Mouse (Mus musculus) neural tube, embryonic 13.5 days (tissue): ENCODE measurements around the gene Ctnna2. TPM values are rescaled to one million over a fixed set of nuclear protein-coding genes. Genes with fewer than 3 reads are reported as not detected.

Experiments used
- ATAC-seq: fragments of 200-750 bp; cut with Nextera tagmentation; 2 replicates; pipeline ENCODE4 v1.8.0; 2017; ENCODE audit warnings: low read depth, mild to moderate bottlenecking, moderate TSS enrichment, moderate library complexity
- H3K27ac ChIP-seq: fragments of 300-500 bp; sonication (generic); replicated peaks from 2 replicates; pipeline ENCODE4 v1.5.1; 2015; ENCODE audit warnings: moderate library complexity, mild to moderate bottlenecking, inconsistent platforms
- H3K27me3 ChIP-seq: fragments of 300-500 bp; sonication (generic); 2 replicates; pipeline ENCODE4 v1.6.1; 2015; ENCODE audit warnings: mild to moderate bottlenecking, inconsistent platforms
- H3K36me3 ChIP-seq: fragments of 300-500 bp; sonication (generic); 2 replicates; pipeline ENCODE4 v1.6.1; 2015; ENCODE audit warnings: mild to moderate bottlenecking, inconsistent platforms
- H3K4me1 ChIP-seq: fragments of 300-500 bp; sonication (generic); replicated peaks from 2 replicates; pipeline ENCODE4 v1.6.1; 2015; ENCODE audit warnings: inconsistent platforms
- H3K4me2 ChIP-seq: fragments of 300-500 bp; sonication (generic); 2 replicates; pipeline ENCODE4 v1.6.1; 2015; ENCODE audit warnings: inconsistent platforms, mild to moderate bottlenecking, moderate library complexity
- H3K4me3 ChIP-seq: fragments of 300-500 bp; sonication (generic); 2 replicates; pipeline ENCODE4 v1.5.1; 2015; ENCODE audit warnings: mild to moderate bottlenecking, inconsistent platforms
- H3K9ac ChIP-seq: fragments of 300-500 bp; sonication (generic); 2 replicates; pipeline ENCODE4 v1.6.1; 2015; ENCODE audit warnings: moderate library complexity, mild to moderate bottlenecking, inconsistent platforms
- H3K9me3 ChIP-seq: fragments of 300-500 bp; sonication (generic); 2 replicates; pipeline ENCODE4 v1.6.1; 2016; ENCODE audit warnings: inconsistent platforms
- WGBS: fragments of 180-500 bp; shearing (Covaris S2); methylation state at CpG from one replicate; pipeline ENCODE4 v1.1.7; 2015; 5-methylcytosine and 5-hydroxymethylcytosine counted together
- polyA plus RNA-seq: library from polyadenylated mRNA; unstranded; fragments of >200 nt; fragmentation: Nextera tagmentation; extraction: Ambion mirVana; gene quantifications from 2 replicates; pipeline ENCODE4 v1.2.1, GENCODE M21; 2015

Gene Ctnna2
- polyA plus RNA-seq, 1 experiment from 2014 or later, result 115 TPM

GRCm38 (mm10) chr6:77802604-77803003 lies 176.9 kb downstream of the Ctnna2 start:
- Histone ChIP-seq H3K4me3 (no peak overlapping the region), H3K27ac (no peak overlapping the region), H3K27me3 (no peaks in the 10 kb centered on the region), H3K9me3 (no peaks in the 10 kb centered on the region), H3K36me3 (no peaks in the 10 kb centered on the region), H3K4me2 (no peak overlapping the region), H3K9ac (no peak overlapping the region), H3K4me1 (0 out of 2 replicates have a peak, but pooled peaks cover 6% of the 10 kb centered on the region)
- 90% methylated on average over 3 of the region's 3 CpGs for WGBS
- no peak for ATAC-seq

GRCm38 (mm10) chr6:77783342-77783741 lies 196.2 kb downstream of the Ctnna2 start:
- no peaks in the 10 kb centered on the region for H3K36me3 ChIP-seq
- H3K4me2 ChIP-seq, result no peak overlapping the region
- no peak overlapping the region for H3K27ac ChIP-seq
- peaks cover 7% of the 10 kb centered on the region for H3K4me1 ChIP-seq
- no peak overlapping the region for H3K9ac ChIP-seq
- ATAC-seq, result peak; percentile 63
- H3K27me3 ChIP-seq, result no peaks in the 10 kb centered on the region
- 38% methylated on average over 3 of the region's 3 CpGs for WGBS
- no peak overlapping the region for H3K4me3 ChIP-seq
- no peaks in the 10 kb centered on the region for H3K9me3 ChIP-seq

GRCm38 (mm10) chr6:77768357-77769103 lies 211.0 kb downstream of the Ctnna2 start:
- 78% methylated on average over 10 of the region's 10 CpGs for WGBS
- Histone ChIP-seq H3K9me3 (no peaks in the 10 kb centered on the region), H3K36me3 (no peaks in the 10 kb centered on the region), H3K4me2 (no peak overlapping the region), H3K27ac (peak overlapping the region; percentile 42; the same call in 1 of the 2 replicates), H3K9ac (no peak overlapping the region), H3K4me3 (no peak overlapping the region), H3K27me3 (no peaks in the 10 kb centered on the region), H3K4me1 (peaks cover 10% of the 10 kb centered on the region; the same call in 1 of the 2 replicates)
- no peak for ATAC-seq

- WGBS, result 76% methylated on average over 3 of the region's 3 CpGs
- H3K36me3 ChIP-seq, result no peaks in the 10 kb centered on the region
- H3K27me3 ChIP-seq, result no peaks in the 10 kb centered on the region
- H3K9ac ChIP-seq, result no peak overlapping the region
- no peak overlapping the region for H3K27ac ChIP-seq
- no peak overlapping the region for H3K4me3 ChIP-seq
- no peak overlapping the region for H3K4me2 ChIP-seq
- H3K9me3 ChIP-seq, result no peaks in the 10 kb centered on the region
- ATAC-seq, result no peak
- H3K4me1 ChIP-seq, result no peaks in the 10 kb centered on the region
Observed at GRCm38 (mm10) chr6:77758164-77758563, 221.3 kb downstream of the Ctnna2 start.

GRCm38 (mm10) chr6:77745426-77745825 lies 234.1 kb downstream of the Ctnna2 start:
- 17% methylated on average over 5 of the region's 5 CpGs for WGBS
- Histone ChIP-seq H3K36me3 (0 out of 2 replicates have a peak, but pooled peaks cover 5% of the 10 kb centered on the region), H3K9me3 (no peaks in the 10 kb centered on the region; the same call in 1 of the 2 replicates), H3K4me1 (peaks cover 25% of the 10 kb centered on the region), H3K27me3 (no peaks in the 10 kb centered on the region), H3K9ac (no peak overlapping the region), H3K27ac (no peak overlapping the region; the same call in 1 of the 2 replicates), H3K4me3 (no peak overlapping the region), H3K4me2 (no peak overlapping the region)
- no peak for ATAC-seq

GRCm38 (mm10) chr6:77743651-77744050 lies 235.8 kb downstream of the Ctnna2 start:
- Histone ChIP-seq H3K27ac (peak overlapping the region; percentile 33; the same call in 1 of the 2 replicates), H3K9me3 (no peaks in the 10 kb centered on the region), H3K4me1 (peaks cover 25% of the 10 kb centered on the region), H3K9ac (no peak overlapping the region), H3K4me3 (no peak overlapping the region), H3K27me3 (no peaks in the 10 kb centered on the region), H3K36me3 (no peaks in the 10 kb centered on the region), H3K4me2 (no peak overlapping the region)
- no peak for ATAC-seq

GRCm38 (mm10) chr6:77742988-77743387 lies 236.5 kb downstream of the Ctnna2 start:
- Histone ChIP-seq H3K9ac (no peak overlapping the region), H3K9me3 (no peaks in the 10 kb centered on the region), H3K36me3 (no peaks in the 10 kb centered on the region), H3K4me2 (no peak overlapping the region), H3K4me3 (no peak overlapping the region), H3K27me3 (no peaks in the 10 kb centered on the region), H3K27ac (0 out of 2 replicates have a peak overlapping the region, but pooled peaks have one; percentile 33), H3K4me1 (peaks cover 25% of the 10 kb centered on the region)
- peak; percentile 47; the same call in 1 of the 2 replicates for ATAC-seq
- WGBS, result 25% methylated on average over 1 of the region's 1 CpGs

- Histone ChIP-seq H3K36me3 (no peaks in the 10 kb centered on the region), H3K9ac (no peak overlapping the region), H3K27ac (no peak overlapping the region), H3K4me2 (no peak overlapping the region), H3K4me1 (peaks cover 9% of the 10 kb centered on the region), H3K27me3 (no peaks in the 10 kb centered on the region), H3K4me3 (no peak overlapping the region), H3K9me3 (no peaks in the 10 kb centered on the region)
- WGBS, result 80% methylated on average over 4 of the region's 4 CpGs
- no peak for ATAC-seq
Observed at GRCm38 (mm10) chr6:77738640-77739039, 240.9 kb downstream of the Ctnna2 start.

- no peak overlapping the region for H3K4me2 ChIP-seq
- no peaks in the 10 kb centered on the region for H3K9me3 ChIP-seq
- H3K27me3 ChIP-seq, result no peaks in the 10 kb centered on the region
- H3K9ac ChIP-seq, result no peak overlapping the region
- H3K4me3 ChIP-seq, result no peak overlapping the region
- H3K4me1 ChIP-seq, result no peaks in the 10 kb centered on the region
- no peak overlapping the region for H3K27ac ChIP-seq
- 84% methylated on average over 2 of the region's 2 CpGs for WGBS
- H3K36me3 ChIP-seq, result no peaks in the 10 kb centered on the region
- no peak for ATAC-seq
Observed at GRCm38 (mm10) chr6:77724952-77725299, 254.6 kb downstream of the Ctnna2 start.

- Histone ChIP-seq H3K27me3 (no peaks in the 10 kb centered on the region), H3K4me1 (no peaks in the 10 kb centered on the region), H3K4me2 (no peak overlapping the region), H3K9ac (no peak overlapping the region), H3K36me3 (no peaks in the 10 kb centered on the region), H3K4me3 (no peak overlapping the region), H3K9me3 (no peaks in the 10 kb centered on the region), H3K27ac (no peak overlapping the region)
- 76% methylated on average over 5 of the region's 5 CpGs for WGBS
- ATAC-seq, result no peak
Observed at GRCm38 (mm10) chr6:77724042-77724951, 255.2 kb downstream of the Ctnna2 start.

GRCm38 (mm10) chr6:77694093-77694492 lies 285.4 kb downstream of the Ctnna2 start:
- no peak overlapping the region for H3K4me2 ChIP-seq
- H3K9me3 ChIP-seq, result no peaks in the 10 kb centered on the region
- H3K36me3 ChIP-seq, result no peaks in the 10 kb centered on the region
- no peak overlapping the region for H3K9ac ChIP-seq
- peaks cover 4% of the 10 kb centered on the region; the same call in 1 of the 2 replicates for H3K4me1 ChIP-seq
- H3K4me3 ChIP-seq, result no peak overlapping the region
- ATAC-seq, result no peak
- no peaks in the 10 kb centered on the region for H3K27me3 ChIP-seq
- no peak overlapping the region for H3K27ac ChIP-seq

- 81% methylated on average over 1 of the region's 1 CpGs for WGBS
- ATAC-seq, result no peak
Observed at GRCm38 (mm10) chr6:77687173-77687572, 292.3 kb downstream of the Ctnna2 start.

More at GRCm38 (mm10) chr6:77687173-77687572, 292.3 kb downstream of the Ctnna2 start:
- Histone ChIP-seq H3K36me3 (no peaks in the 10 kb centered on the region), H3K4me2 (no peak overlapping the region), H3K4me1 (peaks cover 7% of the 10 kb centered on the region), H3K9me3 (no peaks in the 10 kb centered on the region), H3K27ac (no peak overlapping the region), H3K9ac (no peak overlapping the region), H3K4me3 (no peak overlapping the region), H3K27me3 (no peaks in the 10 kb centered on the region)
